Mouse (Mus musculus) kidney, postnatal 10 days (tissue): ENCODE results near the gene Tmem270.
"Not testable (repeated sequence)": the region's sequence is repeated elsewhere in the genome, so short reads cannot be mapped to it uniquely, and the experiment has no call there.

Experiments
- DNase-seq: peaks from one replicate; pipeline ENCODE4 v3.0.0; 2021; ENCODE audit warnings: mixed read lengths

Gene Tmem270

GRCm38 (mm10) chr5:134906633-134907032, at the start of gene Tmem270:
Gene Tmem270, minus strand, starts transcription at chr5:134906733.
- no peak for DNase-seq

GRCm38 (mm10) chr5:134955491-134955890, 49.0 kb upstream of the Tmem270 start:
- no peak for DNase-seq

- peak; percentile 51 for DNase-seq
These were observed 44.7 kb upstream of the Tmem270 start for GRCm38 (mm10) chr5:134951053-134951884.

- DNase-seq, result no peak
These were observed 41.5 kb upstream of the Tmem270 start for GRCm38 (mm10) chr5:134948085-134948439.

- no peak for DNase-seq
These were observed 41.0 kb upstream of the Tmem270 start for GRCm38 (mm10) chr5:134947420-134948084.

GRCm38 (mm10) chr5:134946857-134947255, 40.3 kb upstream of the Tmem270 start, which contains the start of gene Cldn4:
Gene Cldn4, minus strand, starts transcription at chr5:134946934.
- peak; percentile 70 for DNase-seq

- DNase-seq, result no peak
These were observed 39.7 kb upstream of the Tmem270 start for GRCm38 (mm10) chr5:134946063-134946856.

GRCm38 (mm10) chr5:134945266-134945959, 38.9 kb upstream of the Tmem270 start:
- DNase-seq, result no peak

GRCm38 (mm10) chr5:134944179-134944578, 37.6 kb upstream of the Tmem270 start:
- DNase-seq, result no peak

- DNase-seq, result no peak
These were observed 36.2 kb upstream of the Tmem270 start for GRCm38 (mm10) chr5:134942740-134943139.

GRCm38 (mm10) chr5:134941472-134942209, 35.1 kb upstream of the Tmem270 start:
- DNase-seq, result peak; percentile 42

- DNase-seq, result not testable (repeated sequence)
These were observed 33.0 kb upstream of the Tmem270 start for GRCm38 (mm10) chr5:134939554-134939953.

GRCm38 (mm10) chr5:134939069-134939468, 32.5 kb upstream of the Tmem270 start:
- no peak for DNase-seq

- no peak for DNase-seq
These were observed 30.2 kb upstream of the Tmem270 start for GRCm38 (mm10) chr5:134936626-134937185.

GRCm38 (mm10) chr5:134936051-134936450, 29.5 kb upstream of the Tmem270 start:
- DNase-seq, result no peak

GRCm38 (mm10) chr5:134934666-134935065, 28.1 kb upstream of the Tmem270 start:
- DNase-seq, result no peak

GRCm38 (mm10) chr5:134933686-134934085, 27.2 kb upstream of the Tmem270 start:
- DNase-seq, result not testable (repeated sequence)

- DNase-seq, result no peak
These were observed 26.7 kb upstream of the Tmem270 start for GRCm38 (mm10) chr5:134933281-134933680.

GRCm38 (mm10) chr5:134932903-134933276, 26.4 kb upstream of the Tmem270 start:
- DNase-seq, result peak; percentile 77

- DNase-seq, result peak; percentile 94
These were observed 25.8 kb upstream of the Tmem270 start, which contains the start of gene Mettl27 for GRCm38 (mm10) chr5:134932179-134932902. Gene Mettl27, plus strand, starts transcription at chr5:134932368.

- DNase-seq, result no peak
These were observed 23.5 kb upstream of the Tmem270 start for GRCm38 (mm10) chr5:134929988-134930387.
